Mouse (Mus musculus) adrenal gland, postnatal 10 days (tissue): ENCODE measurements around the gene Iqschfp. TPM values are rescaled to one million over a fixed set of nuclear protein-coding genes. Genes with fewer than 3 reads are reported as not detected.

Experiments
- DNase-seq: peaks from one replicate; pipeline ENCODE4 v3.0.0; 2021; ENCODE audit warnings: mixed read lengths
- total RNA-seq, 2 experiments: library from RNA; stranded (reverse); gene quantifications; 2 replicates each; pipeline ENCODE4 v1.2.3; 2021

The Iqschfp gene
- total RNA-seq, 2 experiments from 2014 or later, result not detected

- no peak for DNase-seq
Measured at GRCm38 (mm10) chr3:68647282-68647681, 755.2 kb downstream of the Iqschfp start.

DNA sequence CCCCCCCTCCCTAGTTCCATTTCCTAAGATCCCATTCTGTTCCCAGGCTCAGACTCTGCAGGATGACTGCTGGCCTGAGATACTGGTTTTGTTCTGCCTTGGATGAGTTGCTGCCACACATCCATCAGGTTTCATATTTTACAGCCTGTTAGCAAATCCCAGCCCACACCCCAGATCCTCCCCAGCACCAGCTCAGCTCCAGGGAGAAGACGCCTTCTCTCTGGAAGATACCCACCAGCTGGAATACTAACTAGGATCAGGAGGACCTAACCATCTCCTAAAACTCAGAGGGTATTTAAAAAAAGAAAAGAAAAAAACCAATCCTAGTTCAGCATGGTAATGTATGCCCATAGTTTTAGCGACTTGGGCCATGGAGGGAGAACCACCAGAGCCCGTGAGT, 758.2 kb downstream of the Iqschfp start:
- no peak for DNase-seq

GRCm38 (mm10) chr3:68656607-68657352, 764.7 kb downstream of the Iqschfp start:
- no peak for DNase-seq

GRCm38 (mm10) chr3:68657589-68658245, 765.7 kb downstream of the Iqschfp start:
- DNase-seq, result no peak

- no peak for DNase-seq
Measured at GRCm38 (mm10) chr3:68659996-68660395, 768.0 kb downstream of the Iqschfp start.

DNA sequence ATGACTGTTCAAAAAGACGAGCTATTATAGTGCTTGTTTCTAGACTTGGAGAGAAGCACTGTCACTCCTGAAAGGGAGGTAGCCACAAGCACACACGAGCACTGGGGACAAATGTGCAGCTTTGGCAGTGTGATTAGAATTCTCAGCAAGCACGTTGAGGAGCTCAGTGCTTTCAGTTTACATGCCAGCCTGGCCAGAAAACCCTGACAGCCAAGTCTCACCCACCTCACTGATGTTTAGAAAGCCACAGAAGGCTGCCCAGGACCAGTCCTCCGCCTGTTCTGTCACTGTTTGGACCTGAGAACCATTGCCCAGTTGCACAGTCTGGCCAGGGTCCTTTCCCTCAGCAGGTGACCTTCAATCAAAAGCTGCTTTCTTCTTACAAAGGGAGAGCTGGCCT, 768.5 kb downstream of the Iqschfp start:
- no peak for DNase-seq

- DNase-seq, result no peak
Measured at GRCm38 (mm10) chr3:68662386-68662785, 770.4 kb downstream of the Iqschfp start.

- DNase-seq, result no peak
Measured at GRCm38 (mm10) chr3:68664337-68664736, 772.3 kb downstream of the Iqschfp start.

GRCm38 (mm10) chr3:68666377-68666776, 774.3 kb downstream of the Iqschfp start:
- no peak for DNase-seq

DNA sequence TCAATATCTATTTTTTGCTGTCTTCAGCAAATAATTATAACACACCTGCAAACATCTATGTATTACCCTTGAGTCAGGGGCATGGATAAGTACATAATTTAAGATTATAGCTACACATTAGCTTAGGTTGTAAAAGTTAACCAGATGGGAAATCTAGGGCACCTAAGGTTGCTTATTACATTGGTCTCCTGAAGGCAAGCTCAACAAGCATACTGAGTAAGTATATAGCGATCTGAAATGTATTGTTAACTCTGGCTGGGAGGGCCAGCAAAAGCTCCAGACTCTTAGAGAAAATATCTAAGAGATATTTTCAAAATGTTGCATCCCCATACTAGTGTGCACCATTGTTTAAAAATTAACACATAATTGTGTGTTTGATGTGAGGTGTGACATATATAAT, 775.8 kb downstream of the Iqschfp start:
- no peak for DNase-seq

DNA sequence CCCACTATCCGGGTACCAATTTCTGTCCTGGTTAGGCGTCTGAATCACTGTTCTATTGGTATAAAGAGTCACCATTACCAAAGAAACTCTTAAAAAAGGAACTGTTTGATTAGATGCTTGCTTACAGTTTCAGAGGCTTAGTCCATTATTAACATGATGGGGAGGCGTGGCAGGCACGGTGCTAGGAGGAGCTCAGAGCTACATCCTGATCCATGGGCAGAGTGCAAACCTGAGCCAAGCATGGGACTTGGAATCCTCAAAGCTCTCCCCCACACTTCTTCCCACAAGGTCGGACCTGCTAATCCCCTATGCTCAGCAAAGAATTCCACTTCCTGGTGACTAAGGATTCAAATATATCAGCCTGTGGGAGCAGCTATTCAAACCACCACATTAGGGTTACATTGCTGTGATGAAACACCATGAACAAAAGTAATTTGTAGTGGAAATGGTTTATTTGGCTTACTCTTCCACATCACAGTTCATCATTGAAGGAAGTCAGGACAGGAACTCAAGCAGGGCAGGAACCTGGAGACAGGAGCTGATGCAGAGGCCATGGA, 777.5 kb downstream of the Iqschfp start:
- DNase-seq, result no peak

- DNase-seq, result no peak
Measured at GRCm38 (mm10) chr3:68674721-68675120, 782.7 kb downstream of the Iqschfp start.

- no peak for DNase-seq
Measured at GRCm38 (mm10) chr3:68675216-68675835, 783.3 kb downstream of the Iqschfp start.

Other genes starting within 250 kb of the Iqschfp start
- gene Iqcj, start within 50 bp of the Iqschfp start, total RNA-seq, result not detected
- gene Schip1, start 172.6 kb downstream of the Iqschfp start, total RNA-seq, result 10 to 100 TPM; 19.2 to 30.0 TPM